Mouse (Mus musculus) hindbrain, embryonic 14.5 days (tissue): ENCODE data around the gene 1700037H04Rik. TPM values are rescaled to one million over a fixed set of nuclear protein-coding genes. Genes with fewer than 3 reads are reported as not detected.

Experiments
- ATAC-seq: fragments of 200-750 bp; cut with Nextera tagmentation; 2 replicates; pipeline ENCODE4 v1.8.0; 2017; ENCODE audit warnings: moderate number of reproducible peaks, mild to moderate bottlenecking, moderate TSS enrichment, moderate library complexity; ENCODE audit not compliant: low FRiP score
- DNase-seq: peaks from one replicate; pipeline ENCODE4 v3.0.0-alpha.2; 2015; ENCODE audit warnings: low spot score
- H3K27ac ChIP-seq: fragments of 300-500 bp; sonication (generic); 2 replicates; pipeline ENCODE4 v1.5.1; 2014; ENCODE audit warnings: mild to moderate bottlenecking, moderate library complexity
- H3K27me3 ChIP-seq: fragments of 300-500 bp; sonication (generic); 2 replicates; pipeline ENCODE4 v1.6.1; 2014; ENCODE audit warnings: mild to moderate bottlenecking, low read length, mixed read lengths; ENCODE audit not compliant: control insufficient read depth, insufficient read depth
- H3K36me3 ChIP-seq: fragments of 300-500 bp; sonication (generic); replicated peaks from 2 replicates; pipeline ENCODE4 v1.6.1; 2014; ENCODE audit not compliant: control insufficient read depth, insufficient read depth
- H3K4me1 ChIP-seq: fragments of 300-500 bp; sonication (generic); replicated peaks from 2 replicates; pipeline ENCODE4 v1.6.1; 2014; ENCODE audit warnings: antibody characterized with exemption, low read length, mixed read lengths; ENCODE audit not compliant: control insufficient read depth, insufficient read depth
- H3K4me2 ChIP-seq: fragments of 300-500 bp; sonication (generic); replicated peaks from 2 replicates; pipeline ENCODE4 v1.6.1; 2014; ENCODE audit warnings: mild to moderate bottlenecking, moderate library complexity
- H3K4me3 ChIP-seq: fragments of 300-500 bp; sonication (generic); replicated peaks from 2 replicates; pipeline ENCODE4 v1.5.1; 2014; ENCODE audit warnings: mild to moderate bottlenecking, low read length
- H3K9ac ChIP-seq: fragments of 300-500 bp; sonication (generic); 2 replicates; pipeline ENCODE4 v1.6.1; 2014
- H3K9me3 ChIP-seq: fragments of 300-500 bp; sonication (generic); 2 replicates; pipeline ENCODE4 v1.6.1; 2016; ENCODE audit warnings: low read length; ENCODE audit not compliant: control insufficient read depth
- WGBS: fragments of 180-500 bp; shearing (Covaris S2); extraction: QIAGEN DNeasy Blood & Tissue Kit; methylation state at CpG from one replicate; pipeline ENCODE4 v1.1.7; 2014; 5-methylcytosine and 5-hydroxymethylcytosine counted together
- polyA plus RNA-seq: library from polyadenylated mRNA; unstranded; fragments of >200 nt; fragmentation: Nextera tagmentation; extraction: Ambion mirVana; gene quantifications from 2 replicates; pipeline ENCODE4 v1.2.1, GENCODE M21; 2014

1700037H04Rik gene
- polyA plus RNA-seq, 1 experiment from 2014 or later = 87.3 TPM

- no peak overlapping the region for H3K4me2 ChIP-seq
- H3K4me1 ChIP-seq = no peaks in the 10 kb centered on the region
- no peaks in the 10 kb centered on the region for H3K36me3 ChIP-seq
- no peak overlapping the region; the same call in 1 of the 2 replicates for H3K27ac ChIP-seq
- no peak for DNase-seq
- ATAC-seq = no peak
- WGBS = 85% methylated on average over 8 of the region's 8 CpGs
- H3K27me3 ChIP-seq = no peaks in the 10 kb centered on the region
- no peaks in the 10 kb centered on the region for H3K9me3 ChIP-seq
- no peak overlapping the region for H3K9ac ChIP-seq
- H3K4me3 ChIP-seq = no peak overlapping the region
These were observed 25.0 kb downstream of the 1700037H04Rik start for GRCm38 (mm10) chr2:131134826-131135400.

GRCm38 (mm10) chr2:131134381-131134780, 25.5 kb downstream of the 1700037H04Rik start:
- Histone ChIP-seq H3K27ac (no peak overlapping the region; the same call in 1 of the 2 replicates), H3K4me1 (no peaks in the 10 kb centered on the region), H3K4me3 (no peak overlapping the region), H3K9ac (no peak overlapping the region), H3K9me3 (no peaks in the 10 kb centered on the region), H3K36me3 (no peaks in the 10 kb centered on the region), H3K27me3 (no peaks in the 10 kb centered on the region), H3K4me2 (no peak overlapping the region)
- no peak for DNase-seq
- ATAC-seq = no peak
- 72% methylated on average over 1 of the region's 1 CpGs for WGBS

GRCm38 (mm10) chr2:131132930-131133547, 26.8 kb downstream of the 1700037H04Rik start, which contains the start of gene Gm11037:
TSS of gene Gm11037 (plus strand) at chr2:131133497.
- Histone ChIP-seq H3K4me3 (no peak within 1 kb of the TSS), H3K9ac (no peak within 1 kb of the TSS), H3K4me1 (no peaks in the 10 kb centered on the region), H3K36me3 (no peaks in the 10 kb centered on the region), H3K9me3 (no peaks in the 10 kb centered on the region), H3K27me3 (no peaks in the 10 kb centered on the region), H3K4me2 (no peak within 1 kb of the TSS), H3K27ac (no peak within 1 kb of the TSS)
- DNase-seq = no peak
- no peak for ATAC-seq
- WGBS = 79% methylated on average over 9 of the region's 9 CpGs

DNA sequence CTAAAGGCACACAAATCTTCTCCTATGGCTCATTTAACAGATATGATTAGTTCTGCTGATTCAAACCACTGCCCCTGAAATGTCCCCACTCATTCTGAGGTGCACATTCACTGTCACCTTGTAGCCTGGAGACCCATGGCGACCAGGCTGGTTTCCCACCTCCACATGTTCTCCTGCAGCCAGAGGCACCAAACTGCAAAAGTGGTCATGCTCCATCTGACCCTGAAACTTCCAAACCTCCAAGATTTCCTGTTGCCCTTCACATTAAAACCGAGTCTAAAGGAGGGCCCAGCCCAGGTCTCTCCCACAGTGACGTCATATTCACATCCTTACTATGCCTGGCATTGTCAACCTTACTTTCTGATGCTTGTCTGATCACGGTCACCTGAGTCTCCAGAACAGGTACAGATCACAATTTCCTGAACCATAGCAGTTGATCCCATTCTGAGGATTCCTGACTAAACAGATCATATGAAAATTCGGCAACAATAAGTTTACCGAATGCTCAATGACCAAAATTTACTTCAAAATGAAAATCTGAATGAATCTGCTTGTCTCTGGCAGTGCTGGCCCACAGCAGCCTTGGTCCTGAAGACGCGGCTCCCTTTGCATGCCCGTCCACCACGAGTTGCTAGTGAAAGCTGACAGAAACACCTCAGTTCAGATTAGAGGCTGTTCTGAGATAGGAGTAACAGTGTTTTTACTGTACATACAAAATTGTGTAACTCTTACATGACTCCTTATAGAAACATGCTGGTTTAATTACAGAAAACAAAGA, 27.6 kb downstream of the 1700037H04Rik start:
- Histone ChIP-seq H3K4me1 (0 out of 2 replicates have a peak, but pooled peaks cover 5% of the 10 kb centered on the region), H3K36me3 (no peaks in the 10 kb centered on the region), H3K27ac (no peak overlapping the region), H3K9ac (no peak overlapping the region), H3K4me3 (no peak overlapping the region), H3K4me2 (no peak overlapping the region), H3K27me3 (no peaks in the 10 kb centered on the region), H3K9me3 (no peaks in the 10 kb centered on the region)
- no peak for ATAC-seq
- no peak for DNase-seq
- 81% methylated on average over 10 of the region's 10 CpGs for WGBS

GRCm38 (mm10) chr2:131130849-131131248, 29.0 kb downstream of the 1700037H04Rik start:
- 93% methylated on average over 2 of the region's 2 CpGs for WGBS
- Histone ChIP-seq H3K27me3 (no peaks in the 10 kb centered on the region), H3K9ac (no peak overlapping the region)

DNA sequence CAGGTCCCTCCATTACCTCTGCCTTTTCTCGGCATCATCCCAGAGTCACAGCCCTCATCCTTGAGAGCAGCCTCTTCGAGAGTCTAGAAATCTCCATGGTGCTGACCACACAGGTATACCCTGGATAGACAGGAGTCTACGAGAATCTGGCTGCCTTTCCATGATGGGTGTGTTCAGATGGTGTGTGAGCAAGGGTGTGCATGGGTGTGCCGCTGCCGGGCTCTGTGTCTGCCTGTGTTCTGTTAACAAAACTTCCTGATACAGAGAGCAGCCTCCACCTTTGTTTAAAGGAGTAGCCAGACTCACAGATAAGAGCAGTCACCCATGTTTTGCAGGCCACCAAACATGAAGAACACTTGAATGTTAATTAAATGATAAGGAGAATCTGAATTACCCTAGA, 30.0 kb downstream of the 1700037H04Rik start:
- no peak overlapping the region for H3K4me2 ChIP-seq
- ATAC-seq (no peak), DNase-seq (no peak)
- 0 out of 2 replicates have a peak, but pooled peaks cover 8% of the 10 kb centered on the region for H3K4me1 ChIP-seq
- no peak overlapping the region for H3K4me3 ChIP-seq
- no peak overlapping the region for H3K27ac ChIP-seq
- H3K27me3 ChIP-seq = no peaks in the 10 kb centered on the region; the same call in 1 of the 2 replicates
- H3K36me3 ChIP-seq = no peaks in the 10 kb centered on the region
- no peaks in the 10 kb centered on the region for H3K9me3 ChIP-seq
- H3K9ac ChIP-seq = no peak overlapping the region
- 84% methylated on average over 5 of the region's 5 CpGs for WGBS

More at GRCm38 (mm10) chr2:131130849-131131248, 29.0 kb downstream of the 1700037H04Rik start:
- Histone ChIP-seq H3K4me2 (no peak overlapping the region), H3K36me3 (no peaks in the 10 kb centered on the region), H3K4me1 (0 out of 2 replicates have a peak, but pooled peaks cover 8% of the 10 kb centered on the region), H3K4me3 (no peak overlapping the region), H3K27ac (no peak overlapping the region), H3K9me3 (no peaks in the 10 kb centered on the region)
- DNase-seq = no peak
- ATAC-seq = no peak

DNA sequence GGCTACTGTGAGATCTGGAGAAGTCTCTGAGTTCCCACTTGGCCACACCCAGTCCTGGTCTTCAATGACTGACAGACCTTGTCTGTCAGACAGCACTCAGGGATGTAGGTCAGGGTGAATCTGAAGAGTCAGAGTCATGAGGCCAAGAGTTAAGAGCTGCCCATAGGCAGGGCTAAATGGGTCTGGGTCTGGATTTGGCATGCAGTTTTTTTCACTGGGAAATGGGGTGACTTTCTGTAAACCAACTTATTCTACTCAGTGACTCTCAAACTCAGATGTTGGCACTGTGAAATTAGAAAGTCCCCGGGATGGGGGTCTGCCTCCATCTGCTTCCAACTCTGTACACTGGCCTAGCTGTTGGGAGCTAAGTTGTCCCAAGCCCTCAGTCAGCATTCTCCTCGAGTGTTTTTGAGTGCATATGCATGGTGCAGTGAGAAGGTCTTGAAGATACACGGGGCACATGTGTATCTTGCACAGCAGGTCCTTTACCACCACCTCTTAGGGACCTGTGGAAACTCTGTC, 31.2 kb downstream of the 1700037H04Rik start:
- Histone ChIP-seq H3K4me3 (no peak overlapping the region), H3K27ac (no peak overlapping the region), H3K4me2 (peak overlapping the region; percentile 63; the same call in 1 of the 2 replicates), H3K36me3 (no peaks in the 10 kb centered on the region), H3K4me1 (0 out of 2 replicates have a peak, but pooled peaks cover 8% of the 10 kb centered on the region), H3K27me3 (no peaks in the 10 kb centered on the region; the same call in 1 of the 2 replicates), H3K9ac (no peak overlapping the region), H3K9me3 (no peaks in the 10 kb centered on the region)
- no peak for DNase-seq
- 89% methylated on average over 3 of the region's 3 CpGs for WGBS
- ATAC-seq = no peak

GRCm38 (mm10) chr2:131128211-131128610, 31.7 kb downstream of the 1700037H04Rik start:
- no peak overlapping the region for H3K27ac ChIP-seq
- H3K36me3 ChIP-seq = no peaks in the 10 kb centered on the region
- H3K4me3 ChIP-seq = no peak overlapping the region
- H3K27me3 ChIP-seq = no peaks in the 10 kb centered on the region; the same call in 1 of the 2 replicates
- WGBS = 91% methylated on average over 5 of the region's 5 CpGs
- no peak overlapping the region for H3K9ac ChIP-seq
- DNase-seq = no peak
- ATAC-seq = no peak
- 0 out of 2 replicates have a peak, but pooled peaks cover 8% of the 10 kb centered on the region for H3K4me1 ChIP-seq
- H3K9me3 ChIP-seq = no peaks in the 10 kb centered on the region
- H3K4me2 ChIP-seq = peak overlapping the region; percentile 63
